Mouse (Mus musculus): ENCODE results near the gene Dnajb4. TPM values are rescaled to one million over a fixed set of nuclear protein-coding genes. Genes with fewer than 3 reads are reported as not detected.

The Dnajb4 gene
- polyA plus RNA-seq, 1 experiment: 3.3 TPM

DNA sequence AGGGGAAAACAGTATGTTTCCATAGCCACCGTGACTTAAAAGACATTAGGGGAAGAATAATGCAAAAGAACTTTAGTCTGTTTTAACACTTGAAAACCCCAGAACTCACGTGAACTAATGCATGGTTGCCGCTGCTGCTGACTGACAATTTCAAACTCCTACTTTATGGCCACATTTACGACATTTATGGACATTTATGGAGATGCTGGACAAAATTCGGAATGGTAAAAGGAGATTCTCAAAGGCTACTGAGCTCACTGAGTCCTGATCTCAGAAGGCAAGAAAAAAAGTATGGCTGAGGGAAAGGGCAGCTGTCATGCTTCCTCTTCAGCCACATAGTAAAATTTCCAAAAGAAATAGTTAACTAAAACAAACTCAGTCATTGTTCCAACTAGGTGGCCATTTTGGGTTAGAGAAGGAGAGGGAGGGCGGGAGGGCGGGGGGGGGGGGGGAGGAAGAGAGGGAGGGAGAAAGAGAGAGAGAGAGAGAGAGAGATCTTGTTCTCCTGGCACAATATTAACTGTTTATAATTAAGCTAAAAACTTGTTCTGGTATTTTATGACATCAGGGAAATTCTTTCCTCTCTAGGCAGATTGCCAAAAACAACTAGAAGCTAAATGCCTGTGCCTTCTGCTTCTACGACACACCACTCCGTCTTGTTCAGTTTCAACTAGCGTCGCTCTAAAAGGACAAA lies 17.7 kb downstream of the Dnajb4 start:
- TF ChIP-seq GATA1 (IDR thresholded peaks at IDR 0.05; ENCODE audit: low read length): no peak

DNA sequence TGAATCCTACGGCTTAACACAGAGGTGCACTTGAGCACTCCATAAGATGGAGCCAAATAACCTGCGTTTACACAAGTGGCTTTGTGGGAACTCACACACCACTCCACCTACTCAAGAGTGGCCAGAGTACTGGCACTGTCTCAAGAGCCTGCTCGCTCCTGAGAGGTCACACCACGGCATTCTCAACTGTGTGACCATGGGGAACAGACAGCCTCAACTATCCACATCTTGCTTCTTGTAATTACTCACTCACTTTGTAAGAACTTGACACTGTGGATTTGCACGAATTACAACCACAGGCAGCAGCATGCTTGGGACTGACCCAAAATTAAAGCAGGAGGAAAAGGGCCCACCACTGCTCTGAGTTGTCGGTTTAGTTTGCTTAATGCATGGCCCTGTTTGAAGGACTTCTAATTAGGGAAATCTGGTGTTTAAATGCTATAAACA lies 18.3 kb downstream of the Dnajb4 start:
- TF ChIP-seq GATA1 (IDR thresholded peaks at IDR 0.05; ENCODE audit: low read length): no peak

GRCm38 (mm10) chr3:152190679-152191477 lies 19.2 kb downstream of the Dnajb4 start:
- TF ChIP-seq GATA1 (IDR thresholded peaks at IDR 0.05; ENCODE audit: low read length): no peak

GRCm38 (mm10) chr3:152189306-152189705 lies 20.8 kb downstream of the Dnajb4 start:
- TF ChIP-seq GATA1 (IDR thresholded peaks at IDR 0.05; ENCODE audit: low read length): no peak

DNA sequence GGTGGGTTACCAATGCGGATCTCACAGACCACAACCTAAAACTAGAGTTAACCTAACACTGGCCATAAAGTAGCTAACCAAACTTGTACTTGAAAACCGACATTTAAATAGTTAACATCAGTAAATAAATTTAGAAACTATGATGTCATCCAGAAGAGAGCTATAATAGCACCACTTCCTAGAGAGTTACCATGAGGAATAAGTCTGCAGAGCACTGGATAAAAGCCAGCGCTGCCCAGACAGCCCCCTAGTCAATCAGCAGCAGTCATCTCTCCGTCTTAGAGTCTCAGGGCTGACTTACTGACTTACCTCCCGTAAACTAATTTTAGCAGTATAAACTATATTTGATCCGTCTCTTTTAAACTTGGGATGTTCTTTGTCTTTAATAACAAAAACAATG lies 24.0 kb downstream of the Dnajb4 start:
- no peak for TF ChIP-seq GATA1 (IDR thresholded peaks at IDR 0.05; ENCODE audit: low read length)

DNA sequence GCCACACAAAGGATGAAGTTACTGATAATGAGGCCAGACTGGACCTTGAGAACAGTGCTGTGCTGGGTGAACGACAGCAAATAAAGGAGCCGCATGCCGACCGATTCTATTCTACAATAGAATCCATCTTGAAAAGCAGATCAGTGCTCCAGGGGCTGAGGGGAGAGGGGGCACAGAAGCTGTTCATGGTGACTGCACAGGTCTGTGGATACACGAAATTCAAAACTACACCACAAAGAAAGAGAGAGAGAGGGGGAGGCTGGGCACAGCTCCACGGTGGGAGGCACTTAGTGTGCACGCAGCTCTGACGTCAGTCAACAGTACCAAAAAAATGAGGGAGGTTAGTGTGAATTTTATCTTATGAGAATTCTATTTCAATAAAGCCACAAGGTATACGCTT lies 26.6 kb downstream of the Dnajb4 start:
- TF ChIP-seq GATA1 (IDR thresholded peaks at IDR 0.05; ENCODE audit: low read length): no peak

- no peak for TF ChIP-seq GATA1 (IDR thresholded peaks at IDR 0.05; ENCODE audit: low read length)
These were observed 29.5 kb downstream of the Dnajb4 start for GRCm38 (mm10) chr3:152180624-152181023.

DNA sequence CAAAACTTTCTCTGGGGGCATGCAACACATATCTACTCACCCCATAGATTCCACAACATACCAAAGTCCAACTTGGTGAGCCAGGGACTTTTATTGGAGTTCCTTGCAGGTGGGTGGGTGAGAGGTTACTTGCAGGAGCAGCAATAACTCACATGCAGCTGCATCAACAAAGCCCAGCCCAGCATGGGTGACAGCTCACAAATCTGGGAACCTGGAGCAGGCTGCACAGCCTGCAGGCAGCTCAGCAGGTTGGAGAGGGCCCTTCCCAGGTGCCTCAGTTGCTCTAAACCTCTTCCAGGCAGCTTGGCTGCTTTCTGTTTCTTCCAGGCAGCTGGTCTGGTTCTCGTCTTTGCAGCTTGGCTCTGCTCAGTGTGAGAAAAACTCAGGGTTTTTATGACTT lies 30.8 kb downstream of the Dnajb4 start:
- TF ChIP-seq GATA1 (IDR thresholded peaks at IDR 0.05; ENCODE audit: low read length): no peak

- TF ChIP-seq GATA1 (IDR thresholded peaks at IDR 0.05; ENCODE audit: low read length): no peak
These were observed 31.3 kb downstream of the Dnajb4 start for GRCm38 (mm10) chr3:152178816-152179215.

DNA sequence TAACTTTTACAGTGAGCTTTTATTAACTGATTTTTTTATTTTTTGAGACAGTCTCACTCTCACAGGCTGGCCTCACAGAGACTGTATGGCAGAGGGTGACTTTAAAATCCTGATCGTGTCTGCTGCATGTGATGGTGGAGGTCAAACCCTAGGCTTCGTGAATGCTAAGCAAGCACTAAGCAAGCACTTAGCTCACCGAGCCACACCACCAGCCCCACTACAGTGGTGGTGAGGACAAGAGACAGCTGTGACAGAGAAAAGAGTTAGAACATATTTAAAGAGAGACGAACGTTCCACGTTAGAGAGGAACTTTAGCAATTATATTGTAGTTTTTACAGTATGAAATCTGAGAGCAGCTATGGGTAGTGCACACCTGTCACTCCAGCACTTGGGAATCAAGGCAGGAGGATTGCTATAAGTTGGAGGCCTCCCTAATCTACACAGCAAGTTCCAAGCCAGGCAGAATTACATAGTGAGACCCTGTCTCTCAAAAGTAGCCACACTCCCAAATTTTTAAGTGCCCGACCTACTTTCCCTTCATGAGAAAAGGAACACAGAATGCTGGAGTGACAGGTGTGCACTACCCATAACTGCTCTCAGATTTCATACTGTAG lies 37.7 kb downstream of the Dnajb4 start:
- no peak for TF ChIP-seq GATA1 (IDR thresholded peaks at IDR 0.05; ENCODE audit: low read length)

GRCm38 (mm10) chr3:152171862-152172261 lies 38.2 kb downstream of the Dnajb4 start:
- no peak for TF ChIP-seq GATA1 (IDR thresholded peaks at IDR 0.05; ENCODE audit: low read length)

- no peak for TF ChIP-seq GATA1 (IDR thresholded peaks at IDR 0.05; ENCODE audit: low read length)
These were observed 38.9 kb downstream of the Dnajb4 start for GRCm38 (mm10) chr3:152171236-152171635.

- TF ChIP-seq GATA1 (IDR thresholded peaks at IDR 0.05; ENCODE audit: low read length): no peak
These were observed 39.7 kb downstream of the Dnajb4 start for GRCm38 (mm10) chr3:152170407-152170806.

- TF ChIP-seq GATA1 (IDR thresholded peaks at IDR 0.05; ENCODE audit: low read length): no peak
These were observed 42.1 kb downstream of the Dnajb4 start for GRCm38 (mm10) chr3:152168007-152168406.

- TF ChIP-seq GATA1 (IDR thresholded peaks at IDR 0.05; ENCODE audit: low read length): no peak
These were observed 43.2 kb downstream of the Dnajb4 start for GRCm38 (mm10) chr3:152166699-152167451.

GRCm38 (mm10) chr3:152166099-152166423 lies 44.0 kb downstream of the Dnajb4 start, which contains the start of gene Gipc2:
Gipc2 (minus strand) TSS chr3:152166230.
- TF ChIP-seq GATA1 (IDR thresholded peaks at IDR 0.05; ENCODE audit: low read length): no peak

Measured in G1E-ER4 (cell line).